Mouse (Mus musculus): ENCODE results near the gene Slit2.

DNA sequence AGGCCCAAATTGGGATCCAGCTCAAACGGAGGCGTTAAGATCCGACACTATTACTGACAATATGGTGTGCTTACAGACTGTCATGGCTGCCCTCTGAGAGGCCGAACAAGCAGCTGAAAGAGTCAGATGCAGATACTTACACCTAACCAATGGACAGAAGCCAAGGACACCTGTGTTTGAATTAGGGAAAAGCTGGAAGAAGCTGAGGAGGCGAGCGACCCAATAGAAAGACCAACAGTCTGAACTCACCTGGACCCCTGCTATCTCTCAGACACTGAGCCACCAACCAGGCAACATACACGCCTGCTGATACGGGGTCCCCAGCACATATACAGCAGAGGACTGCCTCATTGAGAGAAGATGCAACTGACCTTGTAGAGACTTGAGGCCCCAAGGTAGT is 344.7 kb downstream of the Slit2 start, which contains the start of gene 5730480H06Rik:
- TF ChIP-seq CTCF (IDR thresholded peaks at IDR 0.05; ENCODE audit: control insufficient read depth, insufficient read depth, insufficient read length) (no peak), MAX (IDR thresholded peaks at IDR 0.05) (no peak), USF1 (IDR thresholded peaks at IDR 0.05; ENCODE audit: low read depth) (no peak), MYOG (IDR thresholded peaks at IDR 0.05; ENCODE audit: control insufficient read depth, extremely low read depth, insufficient read length) (no peak)

Data from C2C12 (cell line).